Mouse (Mus musculus) forebrain, postnatal 0 days (tissue): ENCODE results near the gene Capn13. TPM values are rescaled to one million over a fixed set of nuclear protein-coding genes. Genes with fewer than 3 reads are reported as not detected.

Source experiments
- ATAC-seq: fragments of 200-750 bp; cut with Nextera tagmentation; 2 replicates; pipeline ENCODE4 v1.8.0; 2017; ENCODE audit warnings: mild to moderate bottlenecking, moderate library complexity
- DNase-seq: peaks from one replicate; pipeline ENCODE4 v3.0.0-alpha.2; 2015
- H3K27ac ChIP-seq: fragments of 300-500 bp; sonication (generic); 2 replicates; pipeline ENCODE4 v1.5.1; 2014; ENCODE audit warnings: low read depth, mild to moderate bottlenecking, antibody characterized with exemption, low read length, moderate library complexity, mixed read lengths
- H3K27me3 ChIP-seq: fragments of 300-500 bp; sonication (generic); 2 replicates; pipeline ENCODE4 v1.6.1; 2014; ENCODE audit warnings: mild to moderate bottlenecking, low read length, mixed read lengths; ENCODE audit not compliant: insufficient read depth
- H3K36me3 ChIP-seq: fragments of 300-500 bp; sonication (generic); 2 replicates; pipeline ENCODE4 v1.6.1; 2014; ENCODE audit warnings: mild to moderate bottlenecking, moderate library complexity; ENCODE audit not compliant: insufficient read depth
- H3K4me1 ChIP-seq: fragments of 300-500 bp; sonication (generic); 2 replicates; pipeline ENCODE4 v1.6.1; 2014; ENCODE audit warnings: antibody characterized with exemption; ENCODE audit not compliant: insufficient read depth
- H3K4me2 ChIP-seq: fragments of 300-500 bp; sonication (generic); 2 replicates; pipeline ENCODE4 v1.6.1; 2014; ENCODE audit warnings: low read depth, mild to moderate bottlenecking, moderate library complexity
- H3K4me3 ChIP-seq: fragments of 300-500 bp; sonication (generic); 2 replicates; pipeline ENCODE4 v1.5.1; 2014; ENCODE audit warnings: low read depth, low read length, mixed read lengths
- H3K9ac ChIP-seq: fragments of 300-500 bp; sonication (generic); 2 replicates; pipeline ENCODE4 v1.6.1; 2014; ENCODE audit warnings: mild to moderate bottlenecking
- H3K9me3 ChIP-seq: fragments of 300-500 bp; sonication (generic); 2 replicates; pipeline ENCODE4 v1.6.1; 2016; ENCODE audit warnings: low read length
- CTCF ChIP-seq: sonication (generic); IDR thresholded peaks from 2 replicates; pipeline ENCODE4 v1.5.1; 2016; ENCODE audit warnings: antibody characterized with exemption, control low read depth, low read depth
- WGBS: fragments of 180-500 bp; shearing (Covaris S2); extraction: QIAGEN DNeasy Blood & Tissue Kit; methylation state at CpG from one replicate; pipeline ENCODE4 v1.1.7; 2014; 5-methylcytosine and 5-hydroxymethylcytosine counted together
- polyA plus RNA-seq: library from polyadenylated mRNA; unstranded; fragments of >200 nt; fragmentation: Nextera tagmentation; extraction: Ambion mirVana; gene quantifications from 2 replicates; pipeline ENCODE4 v1.2.1, GENCODE M21; 2015
- total RNA-seq: library from RNA; depleted of rRNA; stranded (reverse); fragments of >200 nt; gene quantifications from 2 replicates; pipeline ENCODE4 v1.2.3, GENCODE M21; 2014

The Capn13 gene
- total and polyA plus RNA-seq, 2 experiments from 2014 or later: not detected

GRCm38 (mm10) chr17:73386581-73386980 is 14.1 kb downstream of the Capn13 start:
- H3K4me2 ChIP-seq: no peak overlapping the region
- no peaks in the 10 kb centered on the region for H3K27me3 ChIP-seq
- TF ChIP-seq CTCF: no peak
- ATAC-seq (no peak), DNase-seq (no peak)
- no peak overlapping the region for H3K4me3 ChIP-seq
- no peaks in the 10 kb centered on the region for H3K9me3 ChIP-seq
- no peak overlapping the region for H3K9ac ChIP-seq
- WGBS: 72% methylated on average over 2 of the region's 2 CpGs
- H3K4me1 ChIP-seq: 0 out of 2 replicates have a peak, but pooled peaks cover 4% of the 10 kb centered on the region
- no peak overlapping the region for H3K27ac ChIP-seq
- no peaks in the 10 kb centered on the region for H3K36me3 ChIP-seq

- Histone ChIP-seq H3K9me3 (no peaks in the 10 kb centered on the region), H3K4me1 (0 out of 2 replicates have a peak, but pooled peaks cover 3% of the 10 kb centered on the region), H3K4me2 (no peak overlapping the region), H3K27me3 (no peaks in the 10 kb centered on the region), H3K9ac (no peak overlapping the region), H3K36me3 (no peaks in the 10 kb centered on the region), H3K4me3 (no peak overlapping the region), H3K27ac (no peak overlapping the region)
- WGBS: 80% methylated on average over 3 of the region's 3 CpGs
- DNase-seq: no peak
- no peak for TF ChIP-seq CTCF
- no peak for ATAC-seq
Measured at GRCm38 (mm10) chr17:73385940-73386339, 14.7 kb downstream of the Capn13 start.

- no peaks in the 10 kb centered on the region for H3K9me3 ChIP-seq
- H3K27ac ChIP-seq: no peak overlapping the region
- no peaks in the 10 kb centered on the region for H3K36me3 ChIP-seq
- 83% methylated on average over 9 of the region's 9 CpGs for WGBS
- no peak overlapping the region for H3K4me3 ChIP-seq
- TF ChIP-seq CTCF: no peak
- no peaks in the 10 kb centered on the region for H3K4me1 ChIP-seq
- no peak overlapping the region for H3K4me2 ChIP-seq
- DNase-seq (no peak), ATAC-seq (peak; percentile 55; the same call in 1 of the 2 replicates)
- H3K9ac ChIP-seq: no peak overlapping the region
- H3K27me3 ChIP-seq: no peaks in the 10 kb centered on the region
Measured at GRCm38 (mm10) chr17:73382327-73383014, 18.2 kb downstream of the Capn13 start.

GRCm38 (mm10) chr17:73381681-73382080 is 19.0 kb downstream of the Capn13 start:
- Histone ChIP-seq H3K4me2 (no peak overlapping the region), H3K9me3 (no peaks in the 10 kb centered on the region), H3K4me3 (no peak overlapping the region), H3K27me3 (no peaks in the 10 kb centered on the region), H3K4me1 (no peaks in the 10 kb centered on the region), H3K27ac (no peak overlapping the region), H3K36me3 (no peaks in the 10 kb centered on the region), H3K9ac (no peak overlapping the region)
- peak; percentile 33 for DNase-seq
- peak; percentile 55; the same call in 1 of the 2 replicates for ATAC-seq
- WGBS: 77% methylated on average over 3 of the region's 3 CpGs
- no peak for TF ChIP-seq CTCF

GRCm38 (mm10) chr17:73377778-73378484 is 22.7 kb downstream of the Capn13 start:
- WGBS: 92% methylated on average over 7 of the region's 7 CpGs
- no peak for TF ChIP-seq CTCF
- no peak for ATAC-seq

GRCm38 (mm10) chr17:73367334-73367733 is 33.3 kb downstream of the Capn13 start:
- Histone ChIP-seq H3K27ac (no peak overlapping the region), H3K4me1 (no peaks in the 10 kb centered on the region), H3K27me3 (no peaks in the 10 kb centered on the region), H3K9ac (no peak overlapping the region), H3K36me3 (no peaks in the 10 kb centered on the region), H3K4me2 (no peak overlapping the region), H3K4me3 (no peak overlapping the region), H3K9me3 (no peaks in the 10 kb centered on the region)
- no peak for ATAC-seq
- no peak for TF ChIP-seq CTCF
- 78% methylated on average over 3 of the region's 3 CpGs for WGBS
- DNase-seq: no peak

More at GRCm38 (mm10) chr17:73377778-73378484, 22.7 kb downstream of the Capn13 start:
- Histone ChIP-seq H3K36me3 (no peaks in the 10 kb centered on the region), H3K4me2 (no peak overlapping the region), H3K9me3 (no peaks in the 10 kb centered on the region), H3K4me1 (no peaks in the 10 kb centered on the region), H3K9ac (no peak overlapping the region), H3K27ac (no peak overlapping the region), H3K4me3 (no peak overlapping the region), H3K27me3 (no peaks in the 10 kb centered on the region)
- DNase-seq: no peak

- Histone ChIP-seq H3K4me3 (no peak overlapping the region), H3K4me1 (no peaks in the 10 kb centered on the region), H3K9ac (no peak overlapping the region), H3K27me3 (no peaks in the 10 kb centered on the region), H3K27ac (no peak overlapping the region), H3K4me2 (no peak overlapping the region), H3K9me3 (no peaks in the 10 kb centered on the region), H3K36me3 (no peaks in the 10 kb centered on the region)
- 62% methylated on average over 5 of the region's 5 CpGs for WGBS
- DNase-seq (no peak), ATAC-seq (no peak)
- no peak for TF ChIP-seq CTCF
Measured at GRCm38 (mm10) chr17:73361054-73361453, 39.6 kb downstream of the Capn13 start.
